Mouse (Mus musculus): ENCODE data around the gene Rnf186.

DNA sequence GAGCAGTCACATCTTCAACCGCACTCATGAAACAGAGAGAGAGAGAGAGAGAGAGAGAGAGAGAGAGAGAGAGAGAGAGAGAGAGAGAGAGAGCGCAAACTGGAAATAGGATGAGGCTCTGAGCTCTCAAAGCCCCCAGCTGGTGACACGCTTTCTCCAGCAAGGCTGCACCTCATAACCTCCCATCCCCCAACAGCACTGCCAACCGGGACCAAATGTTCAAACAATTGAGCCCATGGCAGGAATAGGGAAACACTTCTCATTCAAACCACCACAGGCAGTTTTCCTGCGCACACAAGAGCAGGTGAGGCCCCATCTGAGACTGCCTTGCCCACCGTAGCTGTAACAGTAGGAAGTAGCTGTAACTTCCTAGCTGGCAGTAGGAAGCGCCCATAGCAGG is 25.5 kb upstream of the Rnf186 start:
- TF ChIP-seq CTCF (IDR thresholded peaks at IDR 0.05; ENCODE audit: extremely low read depth, insufficient read length, insufficient replicate concordance, low read depth, low read length) (no peak), POLR2A (IDR thresholded peaks at IDR 0.05; ENCODE audit: low read depth, low read length) (no peak)

Data from small intestine, adult 2 months (tissue).